Mouse (Mus musculus): ENCODE measurements around the gene Pramef6. TPM values are rescaled to one million over a fixed set of nuclear protein-coding genes. Genes with fewer than 3 reads are reported as not detected.
"Not testable (repeated sequence)": the region's sequence is repeated elsewhere in the genome, so short reads cannot be mapped to it uniquely, and the experiment has no call there.

Pramef6 gene
- not detected in 2 replicates for polyA plus RNA-seq (2015; fragmentation: Nextera tagmentation; extraction: Ambion mirVana)

DNA sequence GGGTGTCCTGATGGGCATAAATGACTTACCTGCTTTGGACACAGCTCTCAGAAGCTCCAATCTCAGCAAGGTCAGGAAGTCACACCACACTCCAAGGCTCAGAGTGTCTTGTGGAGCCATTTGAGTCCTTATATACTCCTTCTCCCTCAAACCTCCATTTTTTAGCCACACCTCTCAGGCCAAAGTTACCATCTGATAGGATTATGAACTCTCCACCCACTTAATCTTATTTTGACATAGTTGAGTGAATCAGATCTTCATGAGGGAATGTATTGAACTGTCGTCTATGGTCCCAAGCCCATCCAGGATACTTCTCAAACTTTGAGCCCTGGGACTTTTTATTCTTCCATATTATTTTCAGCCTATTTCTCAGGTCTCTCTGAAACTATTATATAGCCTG lies at the start of gene Pramef6:
Gene Pramef6, minus strand, starts transcription at position 101 of the 400 bp plus-strand sequence.
- H3K27me3 ChIP-seq; H3K9ac ChIP-seq; H3K9me3 ChIP-seq; ATAC-seq (ENCODE audit: borderline replicate concordance, extremely low read depth, low FRiP score, low TSS enrichment); H3K27ac ChIP-seq; H3K36me3 ChIP-seq; H3K4me1 ChIP-seq; H3K4me2 ChIP-seq; H3K4me3 ChIP-seq: not testable (repeated sequence)
- WGBS, result 85% methylated on average over 1 of the region's 1 CpGs

DNA sequence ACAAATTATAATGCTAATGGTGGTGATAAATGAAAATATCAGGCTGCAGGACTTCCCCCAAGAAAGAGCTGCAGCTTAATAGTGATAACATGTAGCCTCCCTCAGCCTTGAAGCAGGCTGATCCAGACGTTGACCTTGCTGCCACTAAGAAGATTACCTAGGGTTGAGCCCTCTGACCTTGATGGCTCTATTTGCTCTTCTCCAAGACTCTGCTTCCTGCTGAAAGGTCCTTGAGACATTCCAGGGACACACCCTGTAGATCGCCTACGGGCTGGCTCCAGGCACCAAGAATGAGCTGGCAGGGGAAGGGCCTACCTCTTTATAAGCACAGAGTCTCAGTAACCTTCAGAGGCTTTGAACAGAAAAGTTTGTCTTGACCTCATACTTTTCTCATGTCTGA lies 5.8 kb downstream of the Pramef6 start:
- H3K4me3 ChIP-seq; H3K27ac ChIP-seq; H3K9ac ChIP-seq; H3K9me3 ChIP-seq; H3K36me3 ChIP-seq; ATAC-seq (ENCODE audit: borderline replicate concordance, extremely low read depth, low FRiP score, low TSS enrichment); H3K27me3 ChIP-seq; H3K4me2 ChIP-seq; H3K4me1 ChIP-seq: not testable (repeated sequence)
- WGBS, result 80% methylated on average over 3 of the region's 3 CpGs

DNA sequence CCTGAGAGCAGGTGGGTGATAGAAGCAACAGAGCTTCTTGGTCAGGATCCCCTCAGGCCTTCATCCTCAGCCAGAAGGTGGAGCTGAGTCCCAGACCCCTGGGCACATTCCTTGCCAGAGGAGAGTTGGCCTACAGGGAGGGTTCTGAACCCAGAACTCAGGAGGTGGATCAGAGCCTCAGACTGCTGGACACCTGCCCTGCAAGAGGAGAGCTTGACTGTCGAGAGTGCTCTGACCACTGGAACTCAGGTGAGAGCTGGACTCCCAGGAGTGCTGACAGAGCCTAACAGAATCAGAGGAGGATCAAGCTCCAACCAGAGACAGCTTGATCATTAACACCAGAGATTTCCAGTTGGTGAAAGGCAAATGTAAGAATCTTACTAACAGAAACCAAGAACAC lies 17.8 kb downstream of the Pramef6 start:
- not testable (repeated sequence) for H3K9ac ChIP-seq; H3K4me3 ChIP-seq; H3K4me2 ChIP-seq; H3K4me1 ChIP-seq; H3K27ac ChIP-seq; H3K27me3 ChIP-seq; H3K9me3 ChIP-seq; ATAC-seq (ENCODE audit: borderline replicate concordance, extremely low read depth, low FRiP score, low TSS enrichment); H3K36me3 ChIP-seq
- WGBS, result 81% methylated on average over 1 of the region's 1 CpGs

DNA sequence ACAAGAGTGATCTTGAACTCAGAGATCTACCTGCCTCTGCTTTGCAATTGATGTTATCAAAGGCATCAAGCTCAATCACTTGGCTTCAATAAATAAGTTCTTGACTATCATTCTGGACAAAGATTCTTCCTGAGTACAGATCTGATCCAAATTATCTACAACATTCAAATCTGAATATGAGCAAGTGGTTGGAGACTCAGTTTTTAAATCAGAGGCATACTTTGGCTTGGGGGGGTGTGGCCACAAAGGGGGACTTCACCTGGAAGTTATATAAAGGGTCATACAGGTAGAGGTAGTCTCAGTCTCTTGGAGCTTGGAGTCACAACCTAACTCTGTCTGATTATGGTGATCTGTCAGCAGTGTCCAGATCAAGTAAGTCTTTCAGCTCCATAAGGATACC lies 54.0 kb downstream of the Pramef6 start, which contains the start of gene Gm13103:
Gene Gm13103, plus strand, starts transcription at position 301 of the 400 bp plus-strand sequence.
- H3K36me3 ChIP-seq; H3K9ac ChIP-seq; ATAC-seq (ENCODE audit: borderline replicate concordance, extremely low read depth, low FRiP score, low TSS enrichment); H3K27ac ChIP-seq; H3K27me3 ChIP-seq; H3K4me3 ChIP-seq; H3K4me2 ChIP-seq; H3K9me3 ChIP-seq; H3K4me1 ChIP-seq: not testable (repeated sequence)

Other genes starting within 250 kb of the Pramef6 start
- not detected in 2 replicates for gene Gm13088, start 243.1 kb downstream of the Pramef6 start, polyA plus RNA-seq (2015; fragmentation: Nextera tagmentation; extraction: Ambion mirVana)
- gene Gm13089, start 197.7 kb downstream of the Pramef6 start, polyA plus RNA-seq (2015; fragmentation: Nextera tagmentation; extraction: Ambion mirVana), result not detected in 2 replicates
- gene Gm13078, start 180.9 kb downstream of the Pramef6 start, polyA plus RNA-seq (2015; fragmentation: Nextera tagmentation; extraction: Ambion mirVana), result not detected in 2 replicates
- not detected in 2 replicates for gene Gm13023, start 111.0 kb downstream of the Pramef6 start, polyA plus RNA-seq (2015; fragmentation: Nextera tagmentation; extraction: Ambion mirVana)
- gene Gm13084, start 84.3 kb downstream of the Pramef6 start, polyA plus RNA-seq (2015; fragmentation: Nextera tagmentation; extraction: Ambion mirVana), result not detected in 2 replicates
- gene Gm13103, start 53.9 kb downstream of the Pramef6 start, polyA plus RNA-seq (2015; fragmentation: Nextera tagmentation; extraction: Ambion mirVana), result not detected in 2 replicates
- gene Pramef25, start 50.6 kb upstream of the Pramef6 start, polyA plus RNA-seq (2015; fragmentation: Nextera tagmentation; extraction: Ambion mirVana), result not detected in 2 replicates
- gene Gm13101, start 66.6 kb upstream of the Pramef6 start, polyA plus RNA-seq (2015; fragmentation: Nextera tagmentation; extraction: Ambion mirVana), result not detected in 2 replicates
- not detected in 2 replicates for gene Pramef17, start 94.0 kb upstream of the Pramef6 start, polyA plus RNA-seq (2015; fragmentation: Nextera tagmentation; extraction: Ambion mirVana)
- not detected in 2 replicates for gene Pramel4, start 158.7 kb upstream of the Pramef6 start, polyA plus RNA-seq (2015; fragmentation: Nextera tagmentation; extraction: Ambion mirVana)
- gene Gm13102, start 206.1 kb upstream of the Pramef6 start, polyA plus RNA-seq (2015; fragmentation: Nextera tagmentation; extraction: Ambion mirVana), result not detected in 2 replicates

Measured in lung, embryonic 15.5 days (tissue).